Mouse (Mus musculus): ENCODE measurements around the gene Tmem88. TPM values are rescaled to one million over a fixed set of nuclear protein-coding genes. Genes with fewer than 3 reads are reported as not detected.
A peak's percentile ranks its signal among the peaks of the same experiment; 100 is the strongest.
"Not testable (repeated sequence)": the region's sequence is repeated elsewhere in the genome, so short reads cannot be mapped to it uniquely, and the experiment has no call there.

Tmem88 gene
- polyA plus RNA-seq, 1 experiment from 2014 or later: 7.0 TPM

DNA sequence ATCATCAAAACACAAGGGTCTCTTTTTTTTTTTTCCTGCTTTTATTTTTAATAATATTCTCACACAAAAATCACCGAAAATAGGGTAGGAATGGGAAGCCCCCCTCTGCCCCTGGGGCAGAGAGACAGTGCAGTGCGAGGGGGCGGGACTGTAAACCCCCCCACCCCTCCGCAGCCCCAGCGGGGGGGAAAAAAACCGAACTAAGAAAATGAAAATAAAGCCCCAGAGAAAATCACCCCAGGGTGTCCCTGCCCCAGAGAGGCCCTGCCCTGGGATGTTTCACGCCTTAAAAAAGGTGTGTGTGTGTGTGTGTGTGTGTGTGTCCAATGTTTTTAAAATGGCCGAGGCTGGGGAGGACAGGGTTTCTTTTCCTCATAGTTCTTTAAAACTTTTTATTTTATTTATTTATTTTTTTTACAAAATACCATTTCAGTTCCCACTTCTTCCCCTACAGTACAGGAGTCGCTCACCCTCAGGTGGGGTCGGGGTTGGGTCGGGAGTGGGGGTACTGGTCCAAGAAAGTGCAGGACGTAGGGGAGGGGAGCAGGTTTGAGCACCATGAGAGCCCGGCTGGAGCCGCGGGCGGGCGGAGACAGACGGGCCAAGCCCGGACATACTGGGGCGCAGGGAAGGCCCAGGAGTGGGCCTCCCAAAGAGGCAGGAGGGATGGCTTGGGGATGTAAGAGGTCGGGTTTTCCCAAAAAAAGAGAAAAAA lies 609 bp upstream of the Tmem88 start:
- Histone ChIP-seq H3K4me2 (replicated peaks) (peak overlapping the region; percentile 85), H3K4me3 (replicated peaks) (no peak overlapping the region), H3K27ac (peak overlapping the region; percentile 97; the same call in 1 of the 2 replicates), H3K36me3 (peaks cover 48% of the 10 kb centered on the region), H3K4me1 (replicated peaks) (peaks cover 51% of the 10 kb centered on the region), H3K27me3 (peaks cover 18% of the 10 kb centered on the region), H3K9ac (replicated peaks) (peak overlapping the region; percentile 58), H3K9me3 (no peaks in the 10 kb centered on the region)
- ATAC-seq: no peak
- WGBS: 14% methylated on average over 21 of the region's 21 CpGs

DNA sequence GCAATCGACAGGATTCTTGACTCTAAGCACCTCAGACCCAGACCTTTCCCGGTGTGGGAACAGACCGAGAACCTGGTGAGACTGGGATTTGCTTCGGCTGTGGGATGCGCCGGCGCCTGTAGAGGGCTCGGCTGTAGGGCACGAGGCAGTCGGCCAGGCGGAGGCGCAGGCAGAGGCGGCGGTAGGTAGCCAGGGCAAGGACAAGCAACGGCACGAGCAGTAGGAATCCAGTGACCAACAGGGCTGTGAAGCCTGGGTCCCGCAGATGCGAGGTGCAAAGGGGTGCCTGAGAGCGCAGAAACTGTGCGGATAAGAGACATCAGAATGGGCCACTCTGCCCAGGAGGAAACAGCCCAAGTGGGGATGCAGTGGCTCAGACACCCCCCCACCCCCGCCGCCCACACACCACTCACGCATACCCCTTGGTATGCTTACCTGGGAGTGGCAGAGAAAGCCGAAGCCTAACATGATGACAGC lies 415 bp downstream of the Tmem88 start:
- WGBS: 6% methylated on average over 24 of the region's 24 CpGs
- peak overlapping the region; percentile 97; the same call in 1 of the 2 replicates for H3K27ac ChIP-seq

DNA sequence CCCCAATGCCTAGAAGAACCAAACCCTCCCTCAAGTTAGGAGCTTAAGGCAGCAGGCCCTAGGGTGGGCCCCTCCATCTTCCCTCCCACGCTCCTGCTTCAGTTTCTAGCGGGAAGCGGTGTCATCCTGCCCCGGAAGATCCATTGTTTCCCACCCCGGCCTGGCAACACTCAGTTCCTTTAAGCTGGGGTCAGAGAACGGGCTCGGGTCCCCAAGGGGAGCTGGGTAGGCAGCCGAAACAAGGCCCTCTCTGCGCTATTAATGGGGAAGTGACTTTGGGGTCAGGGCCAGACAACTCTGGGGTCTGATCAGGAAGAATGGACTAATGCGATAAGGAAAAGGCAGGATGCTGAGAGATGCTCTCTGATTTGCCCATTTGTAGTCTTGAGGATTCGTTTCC lies 1.3 kb downstream of the Tmem88 start:
- peak overlapping the region; percentile 97 for H3K27ac ChIP-seq

More for the DNA sequence above, 415 bp downstream of the Tmem88 start:
- Histone ChIP-seq H3K9ac (replicated peaks) (peak overlapping the region; percentile 58), H3K4me1 (replicated peaks) (peaks cover 51% of the 10 kb centered on the region), H3K27me3 (peaks cover 18% of the 10 kb centered on the region), H3K9me3 (no peaks in the 10 kb centered on the region), H3K36me3 (peaks cover 38% of the 10 kb centered on the region), H3K4me3 (replicated peaks) (peak overlapping the region; percentile 21), H3K4me2 (replicated peaks) (peak overlapping the region; percentile 85)
- ATAC-seq: no peak

DNA sequence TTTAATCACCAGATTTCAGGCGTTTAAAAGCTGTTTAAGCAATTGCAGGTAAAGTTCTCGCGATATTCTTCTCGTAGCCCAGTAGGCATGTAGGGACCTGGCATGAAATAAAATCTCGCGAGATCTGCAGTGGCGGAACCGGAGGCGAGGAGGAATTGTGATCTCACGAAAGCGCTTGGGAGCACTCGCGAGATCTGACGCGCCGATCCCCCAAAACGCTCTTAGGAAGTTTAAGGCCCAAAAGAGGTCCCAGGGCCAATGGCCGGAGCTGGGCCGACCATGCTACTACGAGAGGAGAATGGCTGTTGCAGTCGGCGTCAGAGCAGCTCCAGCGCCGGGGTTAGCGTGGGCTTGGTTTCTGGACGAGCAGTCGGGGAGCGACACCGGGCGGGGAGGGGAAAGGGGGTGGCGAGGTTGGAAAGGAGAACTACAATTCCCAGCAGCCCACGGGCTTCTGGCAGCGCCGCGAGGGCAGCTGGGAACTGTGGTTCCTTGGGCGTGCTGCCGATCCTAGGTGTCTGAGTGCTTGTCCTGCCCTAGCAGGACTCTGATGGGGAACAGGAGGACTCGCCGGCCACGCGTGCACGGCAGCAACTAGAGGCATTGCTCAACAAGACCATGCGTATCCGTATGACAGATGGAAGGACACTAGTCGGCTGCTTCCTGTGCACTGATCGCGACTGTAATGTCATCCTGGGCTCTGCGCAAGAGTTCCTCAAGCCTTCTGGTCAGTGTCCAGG lies 2.2 kb downstream of the Tmem88 start:
- Histone ChIP-seq H3K27ac (peak overlapping the region; percentile 97), H3K4me2 (replicated peaks) (peak overlapping the region; percentile 85), H3K9me3 (no peaks in the 10 kb centered on the region), H3K27me3 (peaks cover 15% of the 10 kb centered on the region), H3K4me1 (replicated peaks) (peaks cover 45% of the 10 kb centered on the region), H3K36me3 (peaks cover 26% of the 10 kb centered on the region), H3K4me3 (replicated peaks) (peak overlapping the region; percentile 67), H3K9ac (replicated peaks) (peak overlapping the region; percentile 83)
- 1% methylated on average over 48 of the region's 48 CpGs for WGBS
- peak; percentile 87 for ATAC-seq

More for the DNA sequence above, 1.3 kb downstream of the Tmem88 start:
- Histone ChIP-seq H3K36me3 (peaks cover 36% of the 10 kb centered on the region), H3K4me1 (replicated peaks) (peaks cover 51% of the 10 kb centered on the region), H3K27me3 (peaks cover 18% of the 10 kb centered on the region), H3K9me3 (no peaks in the 10 kb centered on the region), H3K4me3 (replicated peaks) (peak overlapping the region; percentile 67), H3K4me2 (replicated peaks) (peak overlapping the region; percentile 85), H3K9ac (replicated peaks) (peak overlapping the region; percentile 83)
- WGBS: 22% methylated on average over 11 of the region's 11 CpGs
- ATAC-seq: no peak

DNA sequence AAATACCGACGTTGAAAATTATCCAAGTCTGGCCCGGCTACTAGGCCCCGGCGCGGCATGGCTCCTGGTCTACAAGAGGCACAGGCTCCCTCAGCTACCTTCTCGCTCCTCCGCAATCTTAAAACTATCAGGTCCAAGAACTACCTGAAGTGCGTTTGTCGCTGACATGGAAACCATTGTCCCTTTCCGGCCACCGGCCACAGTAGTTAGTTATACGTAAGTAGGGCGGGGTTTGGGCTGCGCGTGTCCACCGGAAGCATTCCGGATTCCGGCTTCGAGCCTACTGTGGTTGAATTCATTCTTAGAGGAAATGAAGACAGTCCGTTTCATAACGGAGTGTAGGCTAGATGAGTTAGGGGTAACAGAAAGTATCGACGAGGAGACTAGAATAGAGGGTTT lies 2.8 kb downstream of the Tmem88 start, which contains the start of the genes Naa38 and Cyb5d1:
Naa38 (plus strand) TSS at position 253 of the 399 bp plus-strand sequence.
Cyb5d1 (minus strand) TSS at position 397 of the 399 bp plus-strand sequence.
- under 1% methylated on average over 20 of the region's 24 CpGs for WGBS

DNA sequence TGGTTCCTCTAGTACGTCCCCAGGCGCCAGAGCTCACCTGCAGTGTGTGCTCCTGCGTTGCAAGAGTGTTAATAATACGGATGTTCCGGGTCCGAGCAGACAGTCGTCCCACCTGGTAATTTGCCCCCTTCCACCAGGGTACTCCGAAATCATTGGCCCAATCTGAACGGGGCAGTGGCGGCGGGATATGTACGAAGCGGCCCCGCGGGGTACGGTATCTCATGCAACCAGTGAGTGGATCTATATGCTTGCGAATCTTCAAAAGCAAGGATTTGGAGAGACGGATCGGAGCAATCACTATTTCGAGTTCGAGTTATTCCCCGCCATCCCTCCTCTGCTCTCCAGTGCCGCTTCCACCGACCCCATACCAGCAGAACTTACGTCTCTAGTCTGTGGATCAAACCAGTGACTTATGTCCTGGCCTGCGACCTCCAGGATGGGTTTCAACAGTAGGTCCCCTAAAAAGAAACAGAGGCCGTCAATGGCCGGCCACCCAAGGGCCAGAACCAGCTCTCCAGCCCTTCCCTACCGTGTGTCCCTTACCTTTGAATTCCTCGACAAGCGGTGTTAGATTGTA lies 3.4 kb downstream of the Tmem88 start:
- ATAC-seq: not testable (repeated sequence)

More for the DNA sequence above, 2.8 kb downstream of the Tmem88 start, which contains the start of the genes Naa38 and Cyb5d1:
- peak within 1 kb of the TSS; percentile 85 for H3K4me2 ChIP-seq (replicated peaks)
- H3K9ac ChIP-seq (replicated peaks): peak within 1 kb of the TSS; percentile 83
- peak within 1 kb of the TSS; percentile 97 for H3K27ac ChIP-seq
- H3K27me3 ChIP-seq, H3K9me3 ChIP-seq: not testable (repeated sequence)
- peak; percentile 75 for ATAC-seq
- peaks cover 44% of the 10 kb centered on the region for H3K4me1 ChIP-seq (replicated peaks)
- H3K4me3 ChIP-seq (replicated peaks): peak within 1 kb of the TSS; percentile 67
- peaks cover 20% of the 10 kb centered on the region for H3K36me3 ChIP-seq

DNA sequence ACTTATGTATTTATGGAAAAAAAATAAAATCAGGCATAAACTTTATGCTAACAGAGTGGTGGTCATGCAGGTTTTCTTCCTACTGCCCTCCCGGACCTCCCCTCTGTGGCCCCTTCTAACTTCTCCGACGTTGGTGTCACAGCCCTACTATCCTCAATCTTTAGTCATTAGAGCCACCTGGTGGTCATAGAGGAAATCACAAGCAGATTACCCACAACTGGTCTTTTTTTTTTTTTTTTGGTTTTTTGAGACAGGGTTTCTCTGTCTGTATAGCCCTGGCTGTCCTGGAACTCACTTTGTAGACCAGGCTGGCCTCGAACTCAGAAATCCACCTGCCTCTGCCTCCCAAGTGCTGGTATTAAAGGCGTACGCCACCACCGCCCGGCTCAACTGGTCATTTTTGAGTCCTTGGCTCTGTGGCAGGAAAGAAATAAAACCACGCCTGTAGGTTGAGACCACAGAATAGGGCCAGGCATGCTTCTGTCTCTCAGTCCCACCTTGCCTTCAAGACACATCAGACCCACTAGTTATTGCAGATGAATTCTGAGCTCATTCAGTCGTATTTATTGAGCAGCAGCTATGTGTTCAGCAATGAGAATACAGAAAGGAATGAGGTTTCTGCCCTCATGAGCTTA lies 7.5 kb downstream of the Tmem88 start:
- 50% methylated on average over 10 of the region's 10 CpGs for WGBS
- no peak overlapping the region for H3K4me3 ChIP-seq (replicated peaks)
- no peak overlapping the region for H3K4me2 ChIP-seq (replicated peaks)
- H3K27ac ChIP-seq: no peak overlapping the region
- peaks cover 10% of the 10 kb centered on the region for H3K4me1 ChIP-seq (replicated peaks)
- peaks cover 4% of the 10 kb centered on the region for H3K36me3 ChIP-seq
- H3K9me3 ChIP-seq: no peaks in the 10 kb centered on the region
- H3K9ac ChIP-seq (replicated peaks): no peak overlapping the region
- H3K27me3 ChIP-seq: no peaks in the 10 kb centered on the region
- peak; percentile 49; the same call in 1 of the 2 replicates for ATAC-seq

More for the DNA sequence above, 3.4 kb downstream of the Tmem88 start:
- H3K9me3 ChIP-seq, H3K27me3 ChIP-seq: not testable (repeated sequence)
- peak overlapping the region; percentile 76 for H3K4me2 ChIP-seq (replicated peaks)
- H3K9ac ChIP-seq (replicated peaks): peak overlapping the region; percentile 83
- peaks cover 15% of the 10 kb centered on the region for H3K36me3 ChIP-seq
- H3K27ac ChIP-seq: peak overlapping the region; percentile 97
- H3K4me1 ChIP-seq (replicated peaks): peaks cover 40% of the 10 kb centered on the region
- peak overlapping the region; percentile 67 for H3K4me3 ChIP-seq (replicated peaks)
- 2% methylated on average over 31 of the region's 31 CpGs for WGBS

DNA sequence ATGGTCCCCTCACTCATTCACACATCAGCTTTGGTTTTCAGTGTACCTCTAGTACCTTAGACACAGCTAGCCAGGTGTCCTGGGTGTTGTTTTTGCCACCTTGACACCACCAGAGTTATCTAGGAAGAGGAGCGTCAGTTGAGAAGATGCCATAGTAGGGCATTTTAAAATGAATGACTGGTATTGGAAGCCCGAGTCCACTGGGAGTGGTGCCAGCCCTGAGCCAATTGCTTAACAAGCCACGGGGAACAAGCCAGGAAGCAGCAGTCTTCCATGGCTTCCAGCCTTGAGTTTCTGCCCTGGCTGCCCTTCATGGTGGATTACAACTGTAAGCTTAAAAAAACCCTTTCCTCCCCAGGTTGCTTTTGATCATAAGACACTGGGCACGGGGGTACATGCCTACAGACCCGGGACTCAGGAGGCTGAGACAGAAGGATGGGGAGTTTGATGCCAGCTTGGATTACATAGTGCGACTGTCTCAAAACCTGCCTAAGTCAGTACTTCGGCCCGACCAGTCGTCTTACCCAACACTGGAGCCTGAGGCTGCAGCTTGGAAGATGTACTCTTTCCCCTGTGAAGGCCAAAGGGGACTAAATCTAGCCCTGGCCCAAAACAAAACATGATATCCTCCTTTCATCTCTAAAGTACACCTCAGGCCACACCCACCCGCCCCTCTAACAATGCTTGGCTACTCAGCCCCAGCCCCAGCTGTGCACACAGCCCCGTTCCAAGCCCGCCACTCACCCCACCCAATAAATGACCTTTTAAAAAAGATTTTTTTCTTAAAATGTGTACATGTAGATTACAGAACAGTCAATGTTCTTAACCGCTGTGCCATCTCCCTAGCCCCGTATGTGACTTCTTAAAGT lies 8.3 kb downstream of the Tmem88 start:
- Histone ChIP-seq H3K27ac (no peak overlapping the region), H3K4me2 (replicated peaks) (no peak overlapping the region), H3K36me3 (peaks cover 4% of the 10 kb centered on the region), H3K4me3 (replicated peaks) (no peak overlapping the region), H3K27me3 (no peaks in the 10 kb centered on the region), H3K9me3 (no peaks in the 10 kb centered on the region), H3K4me1 (replicated peaks) (peaks cover 10% of the 10 kb centered on the region), H3K9ac (replicated peaks) (peak overlapping the region; percentile 28; the same call in 1 of the 2 replicates)
- peak; percentile 19; the same call in 1 of the 2 replicates for ATAC-seq
- 67% methylated on average over 14 of the region's 14 CpGs for WGBS

DNA sequence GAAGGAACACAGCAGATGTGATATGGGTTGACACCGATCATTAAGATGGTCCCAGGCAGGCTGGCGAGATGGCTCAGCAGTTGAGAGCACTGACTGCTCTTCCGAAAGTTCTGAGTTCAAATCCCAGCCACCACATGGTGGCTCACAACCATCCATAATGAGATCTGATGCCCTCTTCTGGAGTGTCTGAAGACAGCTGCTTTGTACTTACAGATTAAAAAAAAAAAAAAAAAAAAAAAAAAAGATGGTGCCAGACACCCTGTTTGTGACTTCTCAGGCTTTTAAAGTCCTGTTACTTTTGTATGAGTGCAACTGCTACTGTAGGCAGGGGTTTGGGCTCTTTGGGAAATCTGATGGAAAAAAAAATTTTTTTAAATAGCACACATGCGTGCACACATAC lies 9.4 kb downstream of the Tmem88 start:
- Histone ChIP-seq H3K27ac (no peak overlapping the region), H3K9ac (replicated peaks) (no peak overlapping the region), H3K36me3 (peaks cover 4% of the 10 kb centered on the region), H3K9me3 (no peaks in the 10 kb centered on the region), H3K4me2 (replicated peaks) (no peak overlapping the region), H3K27me3 (no peaks in the 10 kb centered on the region), H3K4me1 (replicated peaks) (0 out of 2 replicates have a peak, but pooled peaks cover 4% of the 10 kb centered on the region), H3K4me3 (replicated peaks) (no peak overlapping the region)
- ATAC-seq: no peak
- WGBS: 96% methylated on average over 4 of the region's 4 CpGs

DNA sequence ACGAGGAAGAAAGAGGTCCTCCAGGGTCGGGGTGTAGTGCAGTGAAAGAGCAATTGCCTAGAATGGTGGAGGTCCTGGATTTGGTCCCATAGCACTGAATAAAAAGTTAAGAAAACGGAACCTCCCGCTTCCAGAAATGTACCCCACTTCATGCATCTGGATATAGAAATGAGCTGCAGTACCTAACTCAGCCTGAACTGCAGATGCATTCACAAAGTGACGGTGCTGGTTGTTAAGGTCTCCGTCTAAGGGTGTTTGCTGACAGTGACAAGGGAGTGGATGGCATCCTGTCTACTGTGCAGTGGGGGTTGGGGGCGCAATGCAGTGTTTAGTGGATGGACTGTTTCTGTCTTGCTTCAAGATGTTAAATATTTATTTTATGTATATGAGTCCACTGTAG lies 11.3 kb downstream of the Tmem88 start:
- 87% methylated on average over 7 of the region's 7 CpGs for WGBS
- H3K4me3 ChIP-seq (replicated peaks): no peak overlapping the region
- no peak for ATAC-seq
- peaks cover 6% of the 10 kb centered on the region; the same call in 1 of the 2 replicates for H3K36me3 ChIP-seq
- H3K4me2 ChIP-seq (replicated peaks): no peak overlapping the region
- H3K27me3 ChIP-seq: no peaks in the 10 kb centered on the region
- H3K9ac ChIP-seq (replicated peaks): no peak overlapping the region
- H3K4me1 ChIP-seq (replicated peaks): 0 out of 2 replicates have a peak, but pooled peaks cover 4% of the 10 kb centered on the region
- no peak overlapping the region for H3K27ac ChIP-seq
- H3K9me3 ChIP-seq: no peaks in the 10 kb centered on the region
